Mouse (Mus musculus): ENCODE data around the gene Cacna1a.

Gene Cacna1a

DNA sequence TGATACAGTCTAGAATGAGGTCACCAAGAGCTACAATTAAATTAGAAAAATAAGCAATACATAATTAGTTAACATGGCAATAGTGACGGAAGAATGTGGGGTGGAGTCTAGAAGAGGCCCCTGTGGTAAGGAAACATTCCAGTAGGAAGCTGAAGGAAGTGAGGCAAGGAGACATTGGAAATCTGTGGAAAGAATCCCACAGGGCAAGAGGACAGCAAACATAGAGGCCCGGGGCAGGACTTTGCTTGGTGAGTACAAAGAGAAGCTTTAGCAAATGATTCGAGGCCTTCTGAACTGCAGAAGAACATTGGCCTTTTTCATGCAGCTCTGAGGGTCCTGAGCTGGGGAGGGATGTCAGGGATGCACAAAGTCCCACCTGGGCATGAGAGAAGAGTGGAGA is at the start of gene Cacna1a:
TSS of gene Cacna1a (plus strand) at position 166 of the 400 bp plus-strand sequence.
- no peak for DNase-seq (ENCODE audit: low spot score in 2 of 2)

DNA sequence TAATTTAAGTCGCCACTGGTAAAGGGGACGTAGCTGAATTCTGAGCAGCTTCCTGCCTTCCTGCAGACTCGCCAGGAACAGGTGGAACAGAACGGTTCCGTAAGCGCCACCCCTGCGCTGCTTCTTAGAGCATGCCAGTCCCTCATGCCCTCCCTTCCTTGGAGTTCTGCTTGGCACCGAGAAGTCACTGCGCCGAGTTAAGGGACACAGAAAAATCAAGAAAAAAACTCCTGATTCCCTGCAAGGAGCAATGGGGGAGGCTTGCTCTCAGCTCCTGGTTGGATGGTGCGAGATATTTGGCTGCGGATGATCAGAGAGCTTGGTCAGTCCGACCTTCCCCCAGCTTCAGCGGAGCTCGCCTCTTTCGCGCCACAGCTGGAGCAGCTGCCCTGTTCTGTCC is 49.7 kb upstream of the Cacna1a start:
- peak; percentile 23 to 37 for DNase-seq (ENCODE audit: low spot score in 2 of 2)

DNA sequence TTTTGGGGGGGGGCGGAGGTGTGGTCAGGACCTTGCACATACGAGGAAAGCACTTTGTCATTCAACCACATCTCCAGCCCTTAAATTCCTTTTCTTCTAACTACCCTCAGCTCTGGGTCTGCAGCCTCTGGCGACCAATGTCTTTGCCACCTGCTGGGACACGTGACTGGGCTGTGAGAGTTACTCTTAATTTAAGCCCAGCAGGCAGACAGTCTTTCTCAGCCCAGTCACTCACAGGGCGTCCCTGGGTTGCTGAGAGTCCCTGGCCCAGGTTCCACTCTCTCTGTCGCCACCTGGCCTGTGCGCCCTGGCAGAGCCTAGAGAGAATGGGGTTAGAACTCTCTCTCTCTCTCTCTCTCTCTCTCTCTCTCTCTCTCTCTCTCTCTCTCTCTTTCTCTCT is 48.9 kb upstream of the Cacna1a start:
- DNase-seq (ENCODE audit: low spot score in 2 of 2) = no peak

DNA sequence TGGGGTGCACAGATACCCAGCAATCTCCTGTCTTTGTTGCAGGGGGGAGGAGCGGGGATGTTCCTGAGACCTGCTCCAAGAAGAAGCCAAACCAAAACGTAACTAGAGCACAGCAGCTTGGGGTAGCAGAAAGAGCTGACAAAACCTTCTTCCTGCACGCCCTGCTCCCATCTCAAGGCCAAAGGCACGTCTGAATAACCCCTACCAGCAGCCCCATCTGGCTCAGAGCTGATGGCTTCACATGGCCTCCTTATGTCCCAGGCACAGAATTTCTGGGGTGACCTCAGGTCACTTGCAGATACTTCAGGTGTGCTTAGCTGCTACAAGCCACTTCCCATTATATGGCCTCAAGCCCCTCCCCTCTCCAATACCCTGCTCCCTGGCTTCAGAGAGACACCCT is 48.4 kb upstream of the Cacna1a start:
- no peak for DNase-seq (ENCODE audit: low spot score in 2 of 2)

DNA sequence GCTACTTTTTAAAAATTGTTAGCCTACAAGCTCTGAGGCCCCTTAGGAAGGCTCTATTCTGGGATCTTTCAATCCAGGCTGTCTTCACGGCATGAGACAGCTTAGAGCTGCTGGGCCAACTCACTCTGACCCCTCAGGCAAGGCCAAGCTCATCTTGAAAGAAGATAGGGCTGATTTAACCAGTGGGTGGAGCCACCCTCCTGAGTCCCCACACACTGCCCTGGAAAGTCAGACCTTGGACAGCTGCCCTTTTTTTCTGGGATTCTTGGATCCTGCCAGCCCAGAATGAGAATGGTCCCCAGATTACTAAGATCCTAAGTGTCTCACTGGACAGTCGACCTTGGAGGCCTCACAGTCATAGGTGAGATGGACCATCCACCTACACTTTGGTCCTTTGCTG is 47.6 kb upstream of the Cacna1a start:
- DNase-seq (ENCODE audit: low spot score in 2 of 2) = no peak

DNA sequence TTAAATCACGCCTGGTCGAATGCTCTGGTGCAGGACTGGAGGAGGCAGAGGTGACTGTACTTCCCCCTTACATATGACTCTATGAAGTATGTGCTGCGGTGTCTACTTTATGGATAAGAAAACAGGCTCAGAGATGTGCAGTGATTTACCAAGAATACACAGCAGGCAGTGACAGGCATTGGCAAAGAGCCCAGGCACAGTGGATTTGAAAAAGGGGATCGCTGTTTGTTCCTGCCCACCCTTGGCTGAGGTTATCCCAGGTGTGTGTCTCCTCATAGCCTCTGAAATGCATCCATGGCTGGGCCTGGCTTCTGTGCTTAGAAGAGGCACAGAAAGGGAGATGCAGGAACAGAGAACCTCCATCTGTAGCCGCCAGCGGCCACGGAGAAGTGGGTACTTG is 42.7 kb upstream of the Cacna1a start:
- no peak for DNase-seq (ENCODE audit: low spot score in 2 of 2)

DNA sequence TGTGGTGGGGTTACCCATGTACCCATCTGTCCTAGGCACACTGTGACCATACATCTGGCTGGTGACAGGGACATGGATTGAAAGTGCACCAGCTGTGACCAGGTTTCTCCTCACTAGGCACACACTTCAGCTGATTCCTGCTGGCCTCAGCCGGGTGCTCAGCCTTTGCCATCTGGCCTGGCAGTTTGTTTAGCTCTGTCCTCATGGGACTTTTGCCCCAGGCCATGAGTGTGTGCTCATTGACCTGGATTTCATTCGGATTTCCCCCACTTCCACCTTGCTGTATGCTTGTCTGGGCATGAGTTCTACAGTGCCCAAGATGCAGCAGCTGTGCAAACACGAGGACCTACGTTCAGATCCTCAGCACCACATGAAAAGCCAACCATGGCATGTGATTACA is 41.8 kb upstream of the Cacna1a start:
- DNase-seq (ENCODE audit: low spot score in 2 of 2) = no peak

DNA sequence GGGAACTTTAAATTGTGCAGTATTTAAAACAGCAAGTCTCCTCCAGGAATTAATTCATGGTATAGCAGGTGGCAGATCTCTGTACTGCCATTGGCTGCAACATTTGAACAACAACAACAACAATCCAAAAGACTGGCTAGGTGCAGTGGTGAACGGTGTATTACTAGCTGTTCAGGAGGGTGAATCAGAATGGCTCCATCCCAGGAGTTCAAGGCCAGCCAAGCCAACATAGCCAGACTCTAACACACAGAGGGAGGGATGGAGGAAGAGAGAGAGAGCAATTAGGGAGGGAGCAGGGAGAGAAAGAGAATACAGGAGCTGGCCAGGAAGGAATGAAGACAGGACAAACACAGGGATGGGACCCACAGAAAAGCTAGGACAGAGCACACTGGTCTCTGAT is 38.7 kb upstream of the Cacna1a start:
- DNase-seq (ENCODE audit: low spot score in 2 of 2) = no peak

DNA sequence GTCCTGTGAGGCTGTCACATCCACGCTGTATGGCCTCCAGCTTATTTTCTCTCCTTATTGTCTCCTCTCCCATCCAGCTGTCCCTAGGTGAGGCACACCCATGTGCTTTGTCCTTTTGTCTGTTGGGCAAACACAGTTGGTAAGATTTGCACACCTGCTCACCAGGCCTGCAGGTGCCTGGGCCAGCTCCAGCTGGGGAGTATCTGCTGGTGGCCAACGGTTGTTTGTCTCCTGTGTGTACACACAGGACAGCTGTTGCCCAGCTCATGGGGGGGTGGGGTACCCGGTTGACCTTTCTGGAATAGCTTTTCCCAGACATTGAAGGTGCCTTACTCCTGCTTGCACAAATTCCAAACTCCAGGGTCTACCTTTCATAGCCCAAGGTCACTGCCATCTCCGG is 37.3 kb upstream of the Cacna1a start:
- DNase-seq (ENCODE audit: low spot score in 2 of 2) = no peak

DNA sequence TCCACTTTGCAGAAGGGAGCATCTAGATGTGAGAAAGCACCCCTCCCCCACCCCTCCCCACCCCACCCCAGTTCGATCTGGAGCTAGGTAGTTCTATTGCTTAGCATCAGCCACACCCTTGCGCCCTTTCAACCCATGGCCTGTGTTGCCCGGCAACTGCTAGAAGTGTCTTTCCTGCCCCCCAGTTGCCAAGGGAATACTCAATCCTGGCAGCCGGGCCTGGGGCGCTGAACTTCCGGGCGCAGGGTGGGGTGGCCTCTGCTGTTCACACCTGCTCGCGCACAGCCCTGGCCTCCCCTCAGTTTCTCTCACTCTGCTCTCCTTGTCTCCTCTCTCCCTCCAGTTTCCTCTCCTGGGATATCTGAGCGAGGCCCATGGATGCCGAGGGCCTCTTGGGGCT is 31.8 kb upstream of the Cacna1a start:
- DNase-seq (ENCODE audit: low spot score in 2 of 2) = no peak

DNA sequence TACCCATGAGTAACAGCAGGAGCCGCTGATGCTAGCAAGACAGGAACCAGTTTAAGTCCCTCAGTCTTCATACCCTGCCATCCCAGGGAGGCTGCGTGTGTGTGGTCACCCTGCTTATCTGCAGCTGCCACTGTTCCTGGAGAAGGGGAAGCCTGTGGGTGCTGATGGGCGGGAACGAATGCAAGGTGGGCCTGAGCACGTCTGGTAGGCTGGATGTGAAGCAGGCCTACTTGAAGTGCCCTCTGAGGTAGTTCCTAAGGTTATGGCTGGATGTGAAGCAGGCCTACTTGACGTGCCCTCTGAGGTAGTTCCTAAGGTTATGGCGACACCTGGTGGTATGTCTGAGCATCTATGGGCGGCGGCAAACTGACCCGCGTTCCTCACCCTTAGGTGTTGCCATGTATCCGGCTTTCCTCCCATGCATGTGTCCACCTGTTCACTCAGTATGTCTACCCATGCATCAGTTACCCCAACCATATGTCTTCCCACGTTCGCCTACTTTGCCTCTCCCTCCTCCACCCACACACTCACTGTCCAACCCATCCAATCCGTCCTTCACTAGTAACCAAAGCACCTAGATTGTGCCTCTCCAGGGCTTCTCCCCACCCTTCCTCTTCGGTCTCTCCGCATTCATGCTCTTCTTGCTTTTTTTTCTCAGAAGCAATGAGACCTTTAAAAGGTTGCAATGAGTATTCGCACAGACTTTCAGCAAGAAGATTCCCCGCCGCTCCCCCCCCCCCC is 30.4 kb upstream of the Cacna1a start:
- peak; percentile 30 to 48 for DNase-seq (ENCODE audit: low spot score in 2 of 2)

DNA sequence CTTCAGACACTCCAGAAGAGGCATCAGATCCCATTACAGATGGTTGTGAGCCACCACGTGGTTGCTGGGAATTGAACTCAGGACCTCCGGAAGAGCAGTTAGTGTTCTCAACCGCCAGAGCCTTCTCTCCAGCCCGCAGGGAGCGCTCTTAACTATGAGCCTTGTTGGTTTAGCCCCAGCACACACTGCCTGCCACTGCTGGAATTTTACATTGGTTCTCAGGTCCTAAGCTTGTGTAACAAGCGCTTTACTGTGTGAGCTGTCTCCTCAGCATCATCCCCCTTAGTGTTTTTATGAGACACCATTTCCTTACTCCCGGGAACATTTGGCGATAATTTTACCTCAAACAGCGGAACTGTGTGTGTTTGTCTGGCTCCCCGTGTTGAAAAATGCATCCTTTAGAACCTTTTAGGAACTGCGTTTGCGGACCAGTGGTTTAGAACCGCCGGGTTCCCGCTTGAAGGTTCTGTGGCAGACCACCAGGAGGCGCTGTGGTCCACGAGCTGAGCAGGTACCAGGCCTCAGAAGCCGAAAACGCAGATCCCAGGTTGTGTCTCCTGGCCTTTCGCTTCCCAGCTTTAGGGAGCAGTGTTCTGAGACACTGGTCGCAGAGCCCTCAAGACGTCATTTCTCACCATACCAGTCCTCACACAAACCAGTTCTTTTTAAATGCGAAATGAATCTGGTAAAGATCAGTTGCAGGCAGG is 24.7 kb upstream of the Cacna1a start:
- peak; percentile 40 to 64 for DNase-seq (ENCODE audit: low spot score in 2 of 2)

DNA sequence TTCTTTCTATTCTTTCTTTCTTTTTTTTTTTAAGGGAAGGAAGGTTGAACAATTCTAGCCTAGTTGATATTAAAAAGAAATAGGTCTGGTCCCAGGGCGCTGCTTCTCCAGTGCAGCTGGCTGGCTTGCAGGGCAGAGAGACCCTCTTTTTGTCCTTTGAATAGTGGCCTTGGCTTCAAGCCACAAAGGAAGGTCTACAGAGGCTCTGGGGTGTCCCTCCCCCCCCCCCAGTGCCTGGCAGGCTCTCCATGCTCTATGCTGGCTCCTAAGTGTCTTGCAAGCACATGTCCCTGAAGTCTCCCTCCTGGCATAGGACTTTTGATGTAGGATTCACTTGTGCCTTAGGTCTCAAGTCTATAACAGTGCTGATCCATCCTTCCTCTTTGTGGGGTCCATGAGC is 23.0 kb upstream of the Cacna1a start:
- no peak for DNase-seq (ENCODE audit: low spot score in 2 of 2)

DNA sequence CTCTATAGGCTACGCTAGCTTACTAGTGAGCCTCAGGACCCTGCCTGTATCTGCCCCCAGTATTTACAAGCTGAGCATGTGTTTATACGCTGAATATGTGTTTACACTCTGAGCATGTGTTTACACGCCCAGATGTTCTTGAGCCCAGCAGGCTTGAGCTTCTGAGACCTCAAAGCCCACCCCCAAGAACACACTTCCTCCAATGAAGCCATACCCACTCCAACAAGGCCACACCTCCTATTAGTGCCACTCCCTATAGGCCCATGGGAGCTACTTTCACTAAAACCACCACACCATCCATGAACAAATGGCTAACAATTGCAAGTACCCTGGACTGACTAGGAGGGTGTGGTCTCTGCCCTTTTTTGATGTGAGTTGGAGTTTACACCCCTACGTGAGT is 17.3 kb upstream of the Cacna1a start:
- DNase-seq (ENCODE audit: low spot score in 2 of 2) = no peak

DNA sequence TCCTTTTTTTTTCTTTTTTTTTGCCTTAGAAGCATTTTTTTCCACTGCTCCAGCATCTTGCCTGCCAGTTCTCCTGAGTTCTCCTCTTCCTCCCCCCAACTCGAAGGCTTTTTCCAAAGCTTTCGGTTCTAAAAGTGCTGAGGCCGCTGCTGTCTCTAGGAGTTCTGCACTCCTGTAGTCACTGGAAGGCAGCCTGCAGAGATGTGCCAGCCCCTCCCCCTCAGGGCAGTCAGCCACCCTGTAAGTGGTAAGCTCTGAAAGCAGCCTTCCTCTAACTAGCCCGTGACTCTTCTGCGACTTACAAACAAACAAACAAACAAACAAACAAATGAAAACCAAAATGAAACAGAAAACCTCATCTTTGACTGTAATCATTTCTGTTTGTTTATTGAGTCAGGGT is 13.2 kb upstream of the Cacna1a start:
- DNase-seq (ENCODE audit: low spot score in 2 of 2) = no peak

DNA sequence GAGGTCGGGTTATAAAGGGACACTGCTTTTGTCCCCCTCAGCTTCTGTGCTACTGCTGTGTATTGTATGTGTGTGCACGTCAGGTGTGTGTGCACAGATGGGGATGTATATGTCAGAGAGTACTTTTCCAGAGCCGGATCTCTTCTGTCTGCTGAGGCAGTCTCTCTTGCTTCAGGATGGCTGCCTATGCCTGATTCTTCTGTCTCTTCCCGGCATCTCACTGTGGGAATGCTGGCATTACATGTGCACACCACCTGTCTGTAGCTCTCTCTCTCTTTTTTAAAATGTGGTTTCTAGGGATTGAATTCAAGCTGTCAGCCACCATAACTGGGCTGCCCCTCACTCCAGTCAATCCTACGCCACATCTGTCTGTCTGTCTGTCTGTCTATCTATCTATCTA is 12.4 kb upstream of the Cacna1a start:
- no peak for DNase-seq (ENCODE audit: low spot score in 2 of 2)

DNA sequence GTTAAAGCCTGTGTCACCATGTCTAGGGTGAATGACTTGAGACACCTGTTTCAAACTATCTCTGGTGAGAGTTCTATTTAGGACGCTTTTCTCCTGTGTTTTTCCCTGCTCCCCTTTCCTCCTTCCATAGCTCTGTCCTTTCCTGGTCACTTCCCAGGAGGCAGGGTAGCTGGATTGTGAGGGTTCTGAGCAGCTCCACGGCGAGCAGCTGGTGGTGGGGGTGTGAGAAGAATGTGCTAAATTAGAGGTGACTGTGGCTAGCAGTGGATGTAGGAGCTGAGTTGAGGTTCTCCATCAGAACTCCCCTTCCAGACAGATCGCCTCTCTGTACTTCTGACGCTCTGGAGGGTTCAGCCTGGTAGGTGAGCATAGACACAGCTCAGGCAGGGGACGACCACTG is 11.7 kb upstream of the Cacna1a start:
- DNase-seq (ENCODE audit: low spot score in 2 of 2) = no peak

DNA sequence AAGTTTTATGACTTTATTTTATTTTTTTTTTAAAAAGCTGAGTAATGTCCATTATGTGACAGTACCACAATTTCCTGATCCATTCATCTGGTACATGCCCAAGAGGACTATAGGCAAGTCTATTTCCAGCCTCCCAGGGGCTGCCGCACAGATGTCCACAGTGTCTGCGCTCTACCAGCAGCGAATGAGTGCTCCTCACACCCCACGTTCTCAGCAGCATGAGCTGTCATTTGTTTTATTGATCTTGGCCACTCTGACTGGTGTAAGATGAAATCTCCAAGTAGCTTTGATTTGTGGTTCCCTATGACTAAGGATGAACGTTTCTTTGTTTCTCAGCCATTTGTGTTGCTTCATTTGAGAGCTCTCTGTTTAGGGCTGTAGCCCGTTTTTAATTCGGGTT is 6.6 kb upstream of the Cacna1a start:
- DNase-seq (ENCODE audit: low spot score in 2 of 2) = no peak

DNA sequence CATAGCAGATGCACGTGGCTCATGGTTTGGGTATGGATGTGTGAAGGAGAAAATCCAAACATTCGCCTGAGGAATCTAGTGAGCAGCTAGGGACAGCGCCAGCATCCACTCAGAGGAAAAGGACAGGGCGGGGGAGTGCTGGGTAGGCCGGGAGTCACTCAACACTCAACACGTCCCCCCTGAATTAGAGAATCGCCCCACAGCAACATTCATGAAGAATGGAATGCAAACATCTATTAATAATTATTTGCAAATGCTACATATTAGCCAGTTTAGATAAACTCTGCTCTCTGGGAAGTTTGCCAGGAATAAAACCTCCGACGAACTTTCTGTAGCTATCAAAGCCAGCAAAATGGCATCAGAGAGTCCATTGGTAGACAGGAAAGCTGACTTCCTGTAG is 533 bp downstream of the Cacna1a start:
- no peak for DNase-seq (ENCODE audit: low spot score in 2 of 2)

DNA sequence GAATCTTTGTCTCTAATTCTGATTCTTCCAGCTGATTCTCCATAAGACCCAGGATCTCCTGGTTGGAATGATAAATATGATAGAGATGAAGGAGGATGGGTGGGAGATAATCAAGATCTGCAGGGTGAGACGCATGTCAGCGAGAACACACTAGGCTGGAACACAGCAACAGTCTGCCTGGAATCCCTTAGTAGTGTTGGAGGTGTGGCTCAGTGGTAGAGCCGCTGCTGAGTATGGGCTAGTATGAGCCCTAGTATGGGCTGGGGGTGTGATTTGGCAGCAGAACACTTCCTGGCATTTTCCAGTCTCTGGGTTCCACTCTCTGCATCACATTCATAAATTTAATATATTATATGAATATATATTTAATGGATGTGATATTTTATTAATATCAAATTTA is 933 bp downstream of the Cacna1a start:
- no peak for DNase-seq (ENCODE audit: low spot score in 2 of 2)

DNA sequence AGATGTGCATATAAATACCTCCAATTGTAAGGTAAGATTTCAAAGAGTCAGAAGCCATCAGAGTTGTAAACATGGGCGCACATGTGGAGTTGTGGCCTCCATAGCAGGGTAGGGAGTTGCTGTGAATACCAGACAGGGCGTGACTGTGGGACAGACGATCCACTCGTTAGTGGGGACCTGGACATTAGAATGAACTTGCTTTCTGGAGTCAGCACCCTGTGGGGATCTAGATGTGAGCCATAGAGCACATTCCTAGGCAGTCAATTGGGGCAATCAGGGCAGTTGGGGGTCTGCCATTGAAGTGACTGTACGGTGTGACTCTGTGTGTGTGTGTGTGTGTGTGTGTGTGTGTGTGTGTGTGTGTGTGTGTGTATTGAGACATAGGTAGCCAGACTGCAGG is 3.4 kb downstream of the Cacna1a start:
- no peak for DNase-seq (ENCODE audit: low spot score in 2 of 2)

DNA sequence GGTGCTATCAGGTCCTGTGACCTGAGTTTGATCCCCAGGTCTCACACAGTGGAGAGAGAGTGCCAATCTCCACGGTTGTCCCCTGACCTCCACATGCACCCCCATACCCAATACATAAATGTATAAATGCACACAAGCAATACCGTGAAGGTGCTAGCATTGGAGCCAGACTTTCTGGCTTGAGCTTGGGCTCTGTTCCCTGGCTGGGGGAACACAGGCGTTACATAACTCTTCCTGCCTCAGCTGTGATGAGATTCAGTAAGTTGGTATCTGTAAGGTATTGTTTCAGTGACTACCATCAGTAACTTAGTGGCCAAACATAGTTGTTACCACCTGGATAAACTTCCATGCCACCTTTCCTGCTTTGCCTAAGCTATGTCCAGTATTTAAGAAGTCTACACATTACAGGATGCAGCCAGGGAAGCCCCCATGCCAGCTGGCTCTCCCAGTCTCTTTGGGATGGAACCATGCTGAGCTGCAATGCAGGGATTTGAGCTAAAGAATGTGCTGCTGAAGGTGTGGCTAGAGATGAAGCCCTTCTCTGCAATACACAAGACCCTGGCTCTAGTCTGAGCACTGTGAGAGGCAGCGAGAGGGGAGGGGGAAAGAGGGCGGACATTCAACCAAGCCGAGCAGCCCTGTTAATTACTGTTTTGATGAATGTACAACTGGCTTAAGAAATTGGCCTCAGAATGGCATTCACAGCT is 7.7 kb downstream of the Cacna1a start:
- DNase-seq (ENCODE audit: low spot score in 2 of 2) = no peak

All from right cerebral cortex, postnatal 36 days (tissue).